ENCODE assay signal across 32 mouse cellular contexts in genomic region chr5:113852463-113852862, GRCm38 (mm10). TPM values are rescaled to one million over a fixed set of nuclear protein-coding genes. Genes with fewer than 3 reads are reported as not detected.
"Had no signal": no experiment of that assay in that cellular context is flagged by ENCODE, and none has a peak within 500 bp of the region (broad histone marks: within the 10 kb centered on the region; RNA-seq: fewer than 3 reads in every experiment).

No protein-coding gene starts in this region.

- DNase-seq: heart, postnatal 10 days; heart, postnatal 14 days; heart, postnatal 36 days; heart, postnatal 4 days; kidney, adult 11 months; kidney, adult 18-20 months; kidney, adult 2 months; kidney, adult 8-10 months; kidney, adult 9 months; kidney, postnatal 10 days; kidney, postnatal 14 days; kidney, postnatal 25 days; kidney, postnatal 36 days; kidney, postnatal 4 days; layer of hippocampus, adult 9-11 months; layer of hippocampus, postnatal 36 days had no signal

- H3K4me3 ChIP-seq: heart, embryonic 15.5 days; hindbrain, embryonic 10.5 days; hindbrain, embryonic 12.5 days; hindbrain, embryonic 13.5 days; hindbrain, embryonic 15.5 days; intestine, embryonic 15.5 days; kidney, embryonic 15.5 days; layer of hippocampus, adult 2 months; left cerebral cortex, adult 2 months had no signal

- H3K27me3 ChIP-seq: heart, embryonic 15.5 days; hindbrain, embryonic 12.5 days; hindbrain, embryonic 13.5 days; hindbrain, embryonic 15.5 days; intestine, embryonic 15.5 days; kidney, embryonic 15.5 days had no signal

- H3K9me3 ChIP-seq: heart, embryonic 15.5 days; hindbrain, embryonic 10.5 days; hindbrain, embryonic 12.5 days; hindbrain, embryonic 13.5 days; hindbrain, embryonic 15.5 days; intestine, embryonic 15.5 days; kidney, embryonic 15.5 days had no signal

- H3K4me2 ChIP-seq: heart, embryonic 15.5 days; hindbrain, embryonic 12.5 days; hindbrain, embryonic 13.5 days; hindbrain, embryonic 14.5 days; hindbrain, embryonic 15.5 days; intestine, embryonic 15.5 days; kidney, embryonic 15.5 days had no signal

- H3K9ac ChIP-seq: heart, embryonic 15.5 days; hindbrain, embryonic 12.5 days; hindbrain, embryonic 13.5 days; hindbrain, embryonic 14.5 days; hindbrain, embryonic 15.5 days; intestine, embryonic 15.5 days; kidney, embryonic 15.5 days had no signal

- H3K27ac ChIP-seq: heart, embryonic 15.5 days; hindbrain, embryonic 10.5 days; hindbrain, embryonic 12.5 days; hindbrain, embryonic 13.5 days; hindbrain, embryonic 14.5 days; hindbrain, embryonic 15.5 days; hindbrain, postnatal 0 days; intestine, embryonic 15.5 days; kidney, embryonic 15.5 days; kidney, postnatal 0 days; layer of hippocampus, adult 2 months; left cerebral cortex, adult 2 months had no signal

- ATAC-seq: hindbrain, embryonic 16.5 days; hindbrain, postnatal 0 days; inflammation-experienced regulatory T-cells, adult 6 months; intestine, embryonic 15.5 days; intestine, embryonic 16.5 days; intestine, postnatal 0 days had no signal

RNA-seq across cellular contexts. Expression of gene Tmem119, which starts 52.1 kb away (rescaled TPM):
- polyA plus RNA-seq: inflammation-experienced regulatory T-cells, adult 6 months had no signal
